In genomic region chr12:111901105-111901875, GRCm38 (mm10) we compare ENCODE assay signal across 13 mouse cellular contexts. TPM values are rescaled to one million over a fixed set of nuclear protein-coding genes. Genes with fewer than 3 reads are reported as not detected.
DNase-seq lines count a peak whose midpoint lies in the region; ATAC-seq and TF ChIP-seq lines count a peak whose summit lies in the region.
"Had no signal": no experiment of that assay in that cellular context is flagged by ENCODE, and none has a peak within 500 bp of the region (broad histone marks: within the 10 kb centered on the region; RNA-seq: fewer than 3 reads in every experiment).

No protein-coding gene starts in this region.

- peak; percentile 50; the same call in 1 of the 2 replicates for ATAC-seq in forebrain, embryonic 13.5 days
- ATAC-seq in inflammation-experienced regulatory T-cells, adult 6 months, result no peak

- WGBS in forebrain, embryonic 13.5 days, result 50% methylated on average over 12 of the region's 12 CpGs
- 80% methylated on average over 12 of the region's 12 CpGs for WGBS in forebrain, embryonic 10.5 days

- peaks cover 17% of the 10 kb centered on the region for H3K27me3 ChIP-seq in forebrain, embryonic 13.5 days
- H3K27me3 ChIP-seq in forebrain, embryonic 10.5 days (ENCODE audit: poor library complexity, severe bottlenecking), result peaks cover 28% of the 10 kb centered on the region
- H3K27me3 ChIP-seq: embryonic facial prominence, embryonic 15.5 days; liver, embryonic 13.5 days had no signal

- no peak overlapping the region for H3K4me2 ChIP-seq in forebrain, embryonic 13.5 days
- H3K4me2 ChIP-seq: embryonic facial prominence, embryonic 15.5 days; liver, embryonic 13.5 days had no signal

- H3K36me3 ChIP-seq in forebrain, embryonic 13.5 days (ENCODE audit: poor library complexity, severe bottlenecking), result no peaks in the 10 kb centered on the region
- H3K36me3 ChIP-seq in forebrain, embryonic 10.5 days (replicated peaks), result no peaks in the 10 kb centered on the region
- H3K36me3 ChIP-seq: embryonic facial prominence, embryonic 15.5 days; liver, embryonic 13.5 days had no signal

- H3K4me1 ChIP-seq in forebrain, embryonic 13.5 days, result peaks cover 16% of the 10 kb centered on the region
- peaks cover 8% of the 10 kb centered on the region for H3K4me1 ChIP-seq in forebrain, embryonic 10.5 days

- intact Hi-C loops in left cerebral cortex, postnatal 36 days (cut with DNase I), result no loop called here

- no peak for TF ChIP-seq CTCF in layer of hippocampus, adult 2 months (conservative IDR thresholded peaks at IDR 0.05)

- H3K4me3 ChIP-seq in forebrain, embryonic 13.5 days, result no peak overlapping the region
- H3K4me3 ChIP-seq in forebrain, embryonic 10.5 days, result no peak overlapping the region
- no peak overlapping the region for H3K4me3 ChIP-seq in layer of hippocampus, adult 2 months
- H3K4me3 ChIP-seq: embryonic facial prominence, embryonic 15.5 days; liver, embryonic 13.5 days had no signal

- no peak overlapping the region for H3K9ac ChIP-seq in forebrain, embryonic 13.5 days
- H3K9ac ChIP-seq: embryonic facial prominence, embryonic 15.5 days; liver, embryonic 13.5 days had no signal

- no peak overlapping the region for H3K27ac ChIP-seq in forebrain, embryonic 13.5 days
- no peak overlapping the region for H3K27ac ChIP-seq in forebrain, embryonic 10.5 days
- peak overlapping the region; percentile 80 for H3K27ac ChIP-seq in layer of hippocampus, adult 2 months
- H3K27ac ChIP-seq: embryonic facial prominence, embryonic 15.5 days; liver, embryonic 13.5 days had no signal

- DNase-seq in forebrain, embryonic 10.5 days (ENCODE audit: extremely low spot score, low spot score), result no peak
- peak; percentile 44 for DNase-seq in left cerebral cortex, adult 11 months (ENCODE audit: low spot score)
- no peak for DNase-seq in left cerebral cortex, postnatal 36 days (ENCODE audit: low spot score in 2 of 2)
- DNase-seq in B cell, adult 2 months, result peak; percentile 37 to 40
- DNase-seq in layer of hippocampus, adult 2 months (ENCODE audit: low spot score in 2 of 2), result peak; percentile 41 to 88
- DNase-seq in cerebellum, postnatal 25 days, result no peak
- DNase-seq: cerebellum, adult 11-12 months; kidney, adult 8-10 months; liver, embryonic 13.5 days; thymus, adult 18-20 months had no signal

- no peaks in the 10 kb centered on the region for H3K9me3 ChIP-seq in forebrain, embryonic 13.5 days (replicated peaks)
- H3K9me3 ChIP-seq in forebrain, embryonic 10.5 days, result no peaks in the 10 kb centered on the region
- H3K9me3 ChIP-seq: embryonic facial prominence, embryonic 15.5 days; liver, embryonic 13.5 days had no signal

RNA-seq across cellular contexts. Expression of gene Ppp1r13b, which starts 6.6 kb away (rescaled TPM):
- 9.3 TPM in 2 replicates for polyA plus RNA-seq in forebrain, embryonic 13.5 days (2015; fragmentation: Nextera tagmentation; extraction: Ambion mirVana)
- polyA plus RNA-seq in forebrain, embryonic 10.5 days (2016; fragmentation: Nextera tagmentation; extraction: Ambion mirVana), result 2.9 and 3.1 TPM in 2 replicates
- 10 to 100 TPM; 60.8 to 65.6 TPM for total RNA-seq in left cerebral cortex, postnatal 36 days (2021)
- 100 to 1,000 TPM; 101 to 106 TPM for total RNA-seq in layer of hippocampus, adult 2 months (2021)
- 10 to 100 TPM in 1 of 3 experiments, 1 to 10 TPM in 2; 4.1 to 12.6 (median 8.6) TPM for polyA plus RNA-seq in inflammation-experienced regulatory T-cells, adult 6 months (2017; shearing (Covaris generic))

Comparison
In these comparisons a context has a peak if more than half of its experiments do, and no peak if none do; other contexts are left out.
1. DNase-seq: peak in left cerebral cortex, adult 11 months (single experiment), B cell, adult 2 months (2 of 2) and layer of hippocampus, adult 2 months (2 of 2); none in forebrain, embryonic 10.5 days (single experiment), left cerebral cortex, postnatal 36 days (0 of 2) and cerebellum, postnatal 25 days (0 of 2).